Mouse (Mus musculus): ENCODE results near the gene Evx1.

- TF ChIP-seq CTCF (IDR thresholded peaks at IDR 0.05; ENCODE audit: borderline replicate concordance, extremely low read depth, insufficient read depth, insufficient read length) (no peak), POLR2A (IDR thresholded peaks at IDR 0.05; ENCODE audit: borderline replicate concordance, extremely low read depth, insufficient read depth, insufficient read length, poor library complexity, severe bottlenecking) (no peak)
Measured at GRCm38 (mm10) chr6:52366021-52366420, 52.7 kb downstream of the Evx1 start.
